Mouse (Mus musculus): Measurements from ENCODE around the gene Izumo3.
"Not testable (repeated sequence)": the region's sequence is repeated elsewhere in the genome, so short reads cannot be mapped to it uniquely, and the experiment has no call there.

Izumo3 gene

GRCm38 (mm10) chr4:92147134-92147533, at the start of gene Izumo3:
Gene Izumo3 (minus strand): TSS chr4:92147234.
- DNase-seq (ENCODE audit: low spot score) = no peak

DNA sequence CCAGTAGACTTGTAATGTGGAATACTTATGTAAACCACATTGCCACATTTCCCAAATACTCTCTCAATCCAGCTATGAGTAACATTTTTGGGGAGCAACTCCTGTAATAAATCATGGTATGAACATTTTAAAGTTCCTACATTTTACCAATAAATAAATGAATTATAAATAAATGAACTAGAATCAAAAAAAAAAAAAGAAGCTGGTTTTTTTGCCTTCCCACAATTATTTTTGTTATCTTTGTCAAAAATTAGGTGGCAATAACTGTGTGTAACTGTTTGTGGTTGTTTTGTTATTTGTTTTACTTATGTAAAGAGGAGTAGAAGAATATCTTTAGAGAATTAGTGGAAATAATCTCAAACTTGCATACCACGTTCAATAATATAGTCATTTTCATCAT, 44.6 kb upstream of the Izumo3 start, which contains the start of gene Gm12666:
Gm12666 (minus strand) TSS at position 101 of the 400 bp plus-strand sequence.
- DNase-seq (ENCODE audit: low spot score) = not testable (repeated sequence)

DNA sequence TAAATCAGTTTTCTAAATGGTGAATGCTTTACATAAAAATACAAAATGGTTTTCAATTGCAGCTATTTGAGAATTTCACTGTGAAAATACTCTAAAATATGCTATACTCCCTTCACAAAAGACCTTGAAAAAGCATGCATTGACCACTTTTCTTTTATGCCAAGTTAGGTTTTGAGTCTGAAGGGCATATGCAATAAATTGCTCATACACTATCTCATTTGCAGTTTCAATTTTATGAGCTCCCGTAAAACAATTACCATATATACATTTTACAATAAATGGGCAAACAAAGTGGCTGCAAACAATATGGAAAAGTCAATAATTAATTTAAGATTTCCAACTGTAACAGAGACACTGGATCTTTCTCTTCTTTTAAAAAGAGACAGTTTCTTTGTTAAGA, 5.6 kb upstream of the Izumo3 start:
- DNase-seq (ENCODE audit: low spot score) = no peak

DNA sequence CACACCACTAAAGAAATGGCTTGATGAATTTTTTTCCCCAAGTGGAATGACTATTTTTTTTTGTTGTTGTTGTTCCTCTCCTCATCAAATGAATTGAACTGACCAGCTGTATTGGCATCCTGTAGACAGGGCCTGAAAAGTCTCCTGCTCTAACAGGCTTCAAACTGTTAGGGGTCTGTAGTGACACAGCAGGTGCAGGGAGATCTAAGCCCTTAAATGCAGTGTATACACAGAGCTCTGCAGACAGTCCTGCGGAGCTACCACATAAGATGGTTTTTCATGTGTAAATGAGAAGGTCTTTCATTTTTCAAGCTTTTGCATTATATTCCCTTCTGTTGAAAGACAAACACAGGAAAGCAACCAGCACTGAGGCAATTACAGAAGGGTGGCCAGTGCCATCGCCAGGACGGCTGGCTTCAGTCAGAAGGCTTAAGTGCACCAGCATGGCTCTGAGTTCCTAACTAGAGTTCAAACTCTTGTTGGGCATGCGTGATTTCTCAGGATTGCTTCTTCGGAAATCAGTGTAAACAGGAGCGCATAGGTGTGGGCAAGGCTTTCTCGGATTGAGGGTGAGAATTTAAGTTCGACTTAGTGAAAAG, 35.5 kb downstream of the Izumo3 start:
- DNase-seq (ENCODE audit: low spot score) = no peak

DNA sequence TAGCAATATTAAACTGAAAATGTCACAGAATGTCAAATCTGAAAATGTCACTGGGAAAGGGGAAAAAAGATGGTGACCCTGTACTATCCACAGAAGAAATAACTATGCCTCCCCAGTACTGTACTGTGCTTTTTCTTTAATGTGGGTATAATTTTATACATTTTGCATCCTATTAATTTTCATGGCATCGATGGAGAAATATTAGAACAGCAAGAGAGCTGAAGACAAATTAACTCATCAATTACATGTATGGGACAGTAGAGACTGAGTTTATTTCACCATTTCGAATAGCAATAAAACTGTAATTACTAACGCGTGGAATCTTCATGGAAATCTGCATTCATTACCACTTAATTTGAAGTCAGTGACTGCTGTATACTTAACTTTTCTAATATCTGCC, 49.6 kb downstream of the Izumo3 start:
- no peak for DNase-seq (ENCODE audit: low spot score)

GRCm38 (mm10) chr4:92095951-92096350, 51.1 kb downstream of the Izumo3 start:
- DNase-seq (ENCODE audit: low spot score) = no peak
